Mouse (Mus musculus) liver, embryonic 11.5 days (tissue): ENCODE results near the gene Tfap2a. TPM values are rescaled to one million over a fixed set of nuclear protein-coding genes. Genes with fewer than 3 reads are reported as not detected.

Experiments used
- ATAC-seq: fragments of 200-750 bp; cut with Nextera tagmentation; replicated peaks from 2 replicates; pipeline ENCODE4 v1.8.0; 2017; ENCODE audit warnings: moderate number of reproducible peaks, mild to moderate bottlenecking, moderate TSS enrichment, moderate library complexity; ENCODE audit not compliant: low FRiP score
- DNase-seq: peaks from one replicate; pipeline ENCODE4 v3.0.0-alpha.2; 2017; ENCODE audit warnings: low spot score
- H3K27ac ChIP-seq: fragments of 300-500 bp; sonication (generic); 2 replicates; pipeline ENCODE4 v1.5.1; 2014; ENCODE audit warnings: mild to moderate bottlenecking, low read depth, low read length, control low read depth
- H3K27me3 ChIP-seq: fragments of 300-500 bp; sonication (generic); replicated peaks from 2 replicates; pipeline ENCODE4 v1.6.1; 2014; ENCODE audit warnings: low read length, mixed read lengths; ENCODE audit not compliant: control insufficient read depth, insufficient read depth
- H3K36me3 ChIP-seq: fragments of 300-500 bp; sonication (generic); 2 replicates; pipeline ENCODE4 v1.6.1; 2014; ENCODE audit warnings: mild to moderate bottlenecking, low read length, moderate library complexity, mixed read lengths; ENCODE audit not compliant: control insufficient read depth, insufficient read depth
- H3K4me1 ChIP-seq: fragments of 300-500 bp; sonication (generic); replicated peaks from 2 replicates; pipeline ENCODE4 v1.6.1; 2014; ENCODE audit warnings: low read length, mixed read lengths; ENCODE audit not compliant: control insufficient read depth, insufficient read depth
- H3K4me2 ChIP-seq: fragments of 300-500 bp; sonication (generic); 2 replicates; pipeline ENCODE4 v1.6.1; 2014; ENCODE audit warnings: mild to moderate bottlenecking, control low read depth, moderate library complexity
- H3K4me3 ChIP-seq: fragments of 300-500 bp; sonication (generic); 2 replicates; pipeline ENCODE4 v1.5.1; 2014; ENCODE audit warnings: low read depth, low read length, control low read depth
- H3K9ac ChIP-seq: fragments of 300-500 bp; sonication (generic); 2 replicates; pipeline ENCODE4 v1.6.1; 2014; ENCODE audit warnings: low read depth, low read length, control low read depth
- H3K9me3 ChIP-seq: fragments of 300-500 bp; sonication (generic); 2 replicates; pipeline ENCODE4 v1.6.1; 2016; ENCODE audit warnings: low read length, inconsistent platforms, mixed read lengths; ENCODE audit not compliant: control insufficient read depth
- WGBS: fragments of 180-500 bp; shearing (Covaris S2); extraction: QIAGEN DNeasy Blood & Tissue Kit; methylation state at CpG from one replicate; pipeline ENCODE4 v1.1.7; 2014; 5-methylcytosine and 5-hydroxymethylcytosine counted together
- polyA plus RNA-seq: library from polyadenylated mRNA; unstranded; fragments of >200 nt; fragmentation: Nextera tagmentation; extraction: Ambion mirVana; gene quantifications from 2 replicates; pipeline ENCODE4 v1.2.1, GENCODE M21; 2014

Gene Tfap2a
- polyA plus RNA-seq, 1 experiment from 2014 or later, result 0.22 TPM

- no peak overlapping the region for H3K9ac ChIP-seq
- no peaks in the 10 kb centered on the region for H3K4me1 ChIP-seq
- ATAC-seq (no peak), DNase-seq (no peak)
- H3K36me3 ChIP-seq, result no peaks in the 10 kb centered on the region
- 2% methylated on average over 19 of the region's 19 CpGs for WGBS
- no peak overlapping the region for H3K4me3 ChIP-seq
- peaks cover 72% of the 10 kb centered on the region for H3K27me3 ChIP-seq
- H3K4me2 ChIP-seq, result peak overlapping the region; percentile 17; the same call in 1 of the 2 replicates
- no peak overlapping the region for H3K27ac ChIP-seq
- no peaks in the 10 kb centered on the region; the same call in 1 of the 2 replicates for H3K9me3 ChIP-seq
Measured at GRCm38 (mm10) chr13:40744111-40744805, 6.1 kb upstream of the Tfap2a start.

GRCm38 (mm10) chr13:40743221-40743620 lies 5.0 kb upstream of the Tfap2a start:
- DNase-seq (no peak), ATAC-seq (no peak)
- no peak overlapping the region for H3K27ac ChIP-seq
- 12% methylated on average over 4 of the region's 4 CpGs for WGBS
- H3K36me3 ChIP-seq, result no peaks in the 10 kb centered on the region
- no peak overlapping the region for H3K9ac ChIP-seq
- no peak overlapping the region for H3K4me3 ChIP-seq
- H3K4me2 ChIP-seq, result no peak overlapping the region
- peaks cover 82% of the 10 kb centered on the region for H3K27me3 ChIP-seq
- no peaks in the 10 kb centered on the region for H3K4me1 ChIP-seq
- H3K9me3 ChIP-seq, result no peaks in the 10 kb centered on the region; the same call in 1 of the 2 replicates

DNA sequence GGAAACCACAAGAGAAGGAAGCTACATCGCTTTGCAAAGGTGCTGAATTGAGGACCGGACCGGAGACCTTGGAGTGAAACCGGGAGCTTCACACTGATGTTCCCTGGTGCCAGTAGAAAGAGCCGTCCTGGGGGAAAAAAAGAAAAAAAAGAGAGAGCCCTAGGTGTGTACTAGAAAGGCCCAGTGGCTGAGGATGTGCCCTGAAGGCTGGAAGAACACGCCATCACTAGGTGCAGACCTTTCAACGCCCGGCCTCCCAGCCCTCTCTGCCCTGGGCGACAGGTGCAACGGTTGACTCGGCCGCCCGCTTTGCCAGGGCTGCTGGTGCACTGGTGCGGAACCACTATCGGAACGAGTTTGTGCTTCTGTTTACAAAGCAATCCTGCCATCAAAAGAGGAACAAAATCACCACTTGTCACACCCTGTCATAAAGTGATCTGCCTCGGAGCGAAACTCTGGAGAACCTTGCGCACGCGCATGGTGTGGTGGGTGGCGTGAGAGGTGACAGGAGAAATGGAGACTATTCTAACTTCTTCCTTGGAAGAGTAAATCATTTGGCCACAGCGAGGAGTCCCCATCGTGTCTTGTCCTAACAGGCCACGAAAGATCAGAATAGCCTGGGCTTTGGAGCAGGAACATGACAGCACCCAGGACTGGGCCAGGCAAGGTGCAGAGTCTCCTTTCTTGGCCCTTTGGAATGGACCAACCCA lies 3.8 kb upstream of the Tfap2a start:
- WGBS, result 2% methylated on average over 25 of the region's 25 CpGs
- no peak overlapping the region for H3K9ac ChIP-seq
- DNase-seq, result no peak
- H3K4me3 ChIP-seq, result no peak overlapping the region
- H3K4me1 ChIP-seq, result no peaks in the 10 kb centered on the region
- no peak for ATAC-seq
- no peaks in the 10 kb centered on the region for H3K36me3 ChIP-seq
- H3K27ac ChIP-seq, result no peak overlapping the region
- peaks cover 94% of the 10 kb centered on the region for H3K27me3 ChIP-seq
- H3K9me3 ChIP-seq, result no peaks in the 10 kb centered on the region; the same call in 1 of the 2 replicates
- no peak overlapping the region for H3K4me2 ChIP-seq

DNA sequence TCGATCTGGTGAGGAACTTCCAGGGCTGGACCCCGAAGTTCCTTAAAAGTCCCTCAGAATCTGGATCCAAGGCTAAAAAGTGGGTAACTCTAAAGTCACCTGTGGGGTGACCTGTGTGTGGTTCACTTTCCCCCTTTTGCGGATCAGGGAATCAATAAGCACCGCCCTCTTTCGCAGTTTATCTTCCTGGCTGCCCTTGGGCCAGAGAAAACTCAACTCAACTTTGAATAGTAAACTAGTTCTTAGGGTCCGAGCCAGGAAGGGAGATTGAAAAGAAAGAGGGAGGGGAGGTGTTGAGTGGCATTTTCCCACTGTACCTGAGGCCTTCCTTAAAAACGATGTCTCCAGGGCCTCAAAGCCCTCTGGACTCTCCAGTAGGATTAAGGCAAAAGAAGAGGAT lies 3.3 kb upstream of the Tfap2a start:
- Histone ChIP-seq H3K4me2 (no peak overlapping the region), H3K27me3 (peaks cover 99% of the 10 kb centered on the region), H3K4me3 (no peak overlapping the region), H3K27ac (no peak overlapping the region), H3K4me1 (no peaks in the 10 kb centered on the region), H3K9me3 (no peaks in the 10 kb centered on the region; the same call in 1 of the 2 replicates), H3K36me3 (no peaks in the 10 kb centered on the region), H3K9ac (no peak overlapping the region)
- DNase-seq, result no peak
- no peak for ATAC-seq
- 2% methylated on average over 7 of the region's 7 CpGs for WGBS

GRCm38 (mm10) chr13:40740727-40741360 lies 2.7 kb upstream of the Tfap2a start:
- Histone ChIP-seq H3K27ac (no peak overlapping the region), H3K4me2 (no peak overlapping the region), H3K36me3 (no peaks in the 10 kb centered on the region), H3K27me3 (peaks cover 100% of the 10 kb centered on the region), H3K4me1 (no peaks in the 10 kb centered on the region), H3K9me3 (no peaks in the 10 kb centered on the region; the same call in 1 of the 2 replicates), H3K9ac (no peak overlapping the region), H3K4me3 (no peak overlapping the region)
- DNase-seq, result no peak
- ATAC-seq, result no peak
- WGBS, result 4% methylated on average over 19 of the region's 19 CpGs

DNA sequence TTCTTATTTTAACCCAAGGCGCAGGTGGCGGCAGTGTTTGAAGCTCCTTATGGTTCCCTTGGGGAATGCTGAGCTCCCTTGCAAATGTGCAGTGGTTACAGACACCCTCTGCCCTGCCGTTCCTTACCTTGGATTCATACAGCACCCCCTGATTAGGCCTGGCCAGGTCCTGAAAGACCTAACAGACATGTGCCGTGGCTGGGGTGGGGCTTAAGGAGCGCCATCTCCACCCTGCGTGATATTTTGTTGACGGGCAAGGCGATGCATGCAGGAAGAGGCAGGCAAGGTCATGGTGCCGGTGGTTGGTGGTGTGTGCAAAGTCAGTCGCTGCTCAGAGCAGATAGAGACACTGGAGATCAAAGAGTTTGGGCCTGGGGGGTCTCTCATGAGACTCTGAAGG lies 1.7 kb upstream of the Tfap2a start:
- Histone ChIP-seq H3K4me1 (0 out of 2 replicates have a peak, but pooled peaks cover 2% of the 10 kb centered on the region), H3K36me3 (no peaks in the 10 kb centered on the region), H3K9ac (no peak overlapping the region), H3K4me3 (no peak overlapping the region), H3K27ac (no peak overlapping the region), H3K4me2 (no peak overlapping the region), H3K9me3 (no peaks in the 10 kb centered on the region; the same call in 1 of the 2 replicates), H3K27me3 (peaks cover 100% of the 10 kb centered on the region)
- DNase-seq (no peak), ATAC-seq (no peak)
- WGBS, result 4% methylated on average over 10 of the region's 10 CpGs

GRCm38 (mm10) chr13:40739121-40739650 lies 1.0 kb upstream of the Tfap2a start:
- H3K27me3 ChIP-seq, result peaks cover 100% of the 10 kb centered on the region
- 0 out of 2 replicates have a peak, but pooled peaks cover 2% of the 10 kb centered on the region for H3K4me1 ChIP-seq
- DNase-seq (peak; percentile 30), ATAC-seq (no peak)
- WGBS, result 1% methylated on average over 17 of the region's 17 CpGs
- no peak overlapping the region for H3K27ac ChIP-seq
- H3K4me2 ChIP-seq, result no peak overlapping the region
- no peak overlapping the region for H3K4me3 ChIP-seq
- no peak overlapping the region for H3K9ac ChIP-seq
- H3K9me3 ChIP-seq, result no peaks in the 10 kb centered on the region; the same call in 1 of the 2 replicates
- no peaks in the 10 kb centered on the region for H3K36me3 ChIP-seq

- Histone ChIP-seq H3K27me3 (peaks cover 100% of the 10 kb centered on the region), H3K9me3 (no peaks in the 10 kb centered on the region; the same call in 1 of the 2 replicates), H3K27ac (no peak overlapping the region), H3K4me3 (no peak overlapping the region), H3K4me2 (no peak overlapping the region), H3K4me1 (0 out of 2 replicates have a peak, but pooled peaks cover 2% of the 10 kb centered on the region), H3K36me3 (no peaks in the 10 kb centered on the region), H3K9ac (no peak overlapping the region)
- ATAC-seq (no peak), DNase-seq (no peak)
- WGBS, result 2% methylated on average over 22 of the region's 22 CpGs
Measured at GRCm38 (mm10) chr13:40737761-40738160, 415 bp downstream of the Tfap2a start.
